Mouse (Mus musculus) midbrain, embryonic 14.5 days (tissue): ENCODE results near the gene Igfn1. TPM values are rescaled to one million over a fixed set of nuclear protein-coding genes. Genes with fewer than 3 reads are reported as not detected.

ENCODE experiments used
- ATAC-seq: fragments of 200-750 bp; cut with Nextera tagmentation; 2 replicates; pipeline ENCODE4 v1.8.0; 2017; ENCODE audit warnings: moderate number of reproducible peaks, moderate library complexity; ENCODE audit not compliant: low FRiP score, low TSS enrichment
- DNase-seq: peaks from one replicate; pipeline ENCODE4 v3.0.0-alpha.2; 2015
- H3K27ac ChIP-seq: fragments of 300-500 bp; sonication (generic); replicated peaks from 2 replicates; pipeline ENCODE4 v1.5.1; 2014; ENCODE audit warnings: mild to moderate bottlenecking, low read depth, low read length, moderate library complexity
- H3K27me3 ChIP-seq: fragments of 300-500 bp; sonication (generic); 2 replicates; pipeline ENCODE4 v1.6.1; 2014; ENCODE audit warnings: low read length, control low read depth, mixed read lengths; ENCODE audit not compliant: control insufficient read depth, insufficient read depth
- H3K36me3 ChIP-seq: fragments of 300-500 bp; sonication (generic); 2 replicates; pipeline ENCODE4 v1.6.1; 2014; ENCODE audit warnings: low read length, control low read depth; ENCODE audit not compliant: control insufficient read depth, insufficient read depth
- H3K4me1 ChIP-seq: fragments of 300-500 bp; sonication (generic); 2 replicates; pipeline ENCODE4 v1.6.1; 2014; ENCODE audit warnings: mild to moderate bottlenecking, antibody characterized with exemption, low read length, control low read depth; ENCODE audit not compliant: control insufficient read depth, insufficient read depth
- H3K4me2 ChIP-seq: fragments of 300-500 bp; sonication (generic); 2 replicates; pipeline ENCODE4 v1.6.1; 2014; ENCODE audit warnings: mild to moderate bottlenecking, low read length, moderate library complexity
- H3K4me3 ChIP-seq: fragments of 300-500 bp; sonication (generic); replicated peaks from 2 replicates; pipeline ENCODE4 v1.5.1; 2014; ENCODE audit warnings: low read depth, low read length
- H3K9ac ChIP-seq: fragments of 300-500 bp; sonication (generic); replicated peaks from 2 replicates; pipeline ENCODE4 v1.6.1; 2014; ENCODE audit warnings: mild to moderate bottlenecking, low read length, moderate library complexity
- H3K9me3 ChIP-seq: fragments of 300-500 bp; sonication (generic); 2 replicates; pipeline ENCODE4 v1.6.1; 2016; ENCODE audit warnings: low read length, control low read depth, mixed read lengths; ENCODE audit not compliant: control insufficient read depth
- WGBS: fragments of 180-500 bp; shearing (Covaris S2); extraction: QIAGEN DNeasy Blood & Tissue Kit; methylation state at CpG from one replicate; pipeline ENCODE4 v1.1.7; 2014; 5-methylcytosine and 5-hydroxymethylcytosine counted together
- polyA plus RNA-seq: library from polyadenylated mRNA; unstranded; fragments of >200 nt; fragmentation: Nextera tagmentation; extraction: Ambion mirVana; gene quantifications from 2 replicates; pipeline ENCODE4 v1.2.1, GENCODE M21; 2014

Gene Igfn1
- polyA plus RNA-seq, 1 experiment from 2014 or later = not detected

- ATAC-seq (no peak), DNase-seq (peak; percentile 5)
- H3K27ac ChIP-seq = no peak overlapping the region
- H3K36me3 ChIP-seq = no peaks in the 10 kb centered on the region
- no peak overlapping the region for H3K4me2 ChIP-seq
- H3K4me1 ChIP-seq = no peaks in the 10 kb centered on the region
- no peak overlapping the region for H3K4me3 ChIP-seq
- H3K9ac ChIP-seq = no peak overlapping the region
- 77% methylated on average over 5 of the region's 5 CpGs for WGBS
- no peaks in the 10 kb centered on the region for H3K9me3 ChIP-seq
- no peaks in the 10 kb centered on the region for H3K27me3 ChIP-seq
Measured at GRCm38 (mm10) chr1:135963177-135963576, 43.0 kb downstream of the Igfn1 start.

- no peaks in the 10 kb centered on the region for H3K27me3 ChIP-seq
- H3K9me3 ChIP-seq = no peaks in the 10 kb centered on the region
- no peaks in the 10 kb centered on the region for H3K4me1 ChIP-seq
- no peak overlapping the region for H3K4me3 ChIP-seq
- H3K9ac ChIP-seq = no peak overlapping the region
- 57% methylated on average over 4 of the region's 4 CpGs for WGBS
- peak; percentile 83 for DNase-seq
- H3K36me3 ChIP-seq = no peaks in the 10 kb centered on the region
- H3K27ac ChIP-seq = no peak overlapping the region
- no peak for ATAC-seq
- no peak overlapping the region for H3K4me2 ChIP-seq
Measured at GRCm38 (mm10) chr1:135958483-135958882, 47.7 kb downstream of the Igfn1 start.

GRCm38 (mm10) chr1:135948871-135949270 lies 57.3 kb downstream of the Igfn1 start:
- no peak overlapping the region for H3K9ac ChIP-seq
- H3K4me2 ChIP-seq = no peak overlapping the region
- H3K4me3 ChIP-seq = no peak overlapping the region
- no peak for ATAC-seq
- H3K9me3 ChIP-seq = no peaks in the 10 kb centered on the region
- WGBS = 52% methylated on average over 2 of the region's 2 CpGs
- H3K27me3 ChIP-seq = no peaks in the 10 kb centered on the region
- H3K4me1 ChIP-seq = no peaks in the 10 kb centered on the region
- DNase-seq = no peak
- no peak overlapping the region for H3K27ac ChIP-seq
- no peaks in the 10 kb centered on the region for H3K36me3 ChIP-seq

GRCm38 (mm10) chr1:135946247-135946646 lies 59.9 kb downstream of the Igfn1 start:
- DNase-seq = no peak
- no peak overlapping the region for H3K4me3 ChIP-seq
- no peak overlapping the region for H3K9ac ChIP-seq
- H3K36me3 ChIP-seq = no peaks in the 10 kb centered on the region
- H3K9me3 ChIP-seq = no peaks in the 10 kb centered on the region
- no peaks in the 10 kb centered on the region for H3K27me3 ChIP-seq
- H3K27ac ChIP-seq = no peak overlapping the region
- 63% methylated on average over 4 of the region's 4 CpGs for WGBS
- no peak for ATAC-seq
- H3K4me1 ChIP-seq = no peaks in the 10 kb centered on the region
- H3K4me2 ChIP-seq = no peak overlapping the region

GRCm38 (mm10) chr1:135945711-135946110 lies 60.4 kb downstream of the Igfn1 start:
- H3K27me3 ChIP-seq = no peaks in the 10 kb centered on the region
- H3K4me2 ChIP-seq = no peak overlapping the region
- H3K9ac ChIP-seq = no peak overlapping the region
- H3K4me1 ChIP-seq = no peaks in the 10 kb centered on the region
- ATAC-seq = no peak
- DNase-seq = peak; percentile 78
- WGBS = 18% methylated on average over 7 of the region's 7 CpGs
- H3K36me3 ChIP-seq = no peaks in the 10 kb centered on the region
- H3K9me3 ChIP-seq = no peaks in the 10 kb centered on the region
- no peak overlapping the region for H3K4me3 ChIP-seq
- no peak overlapping the region for H3K27ac ChIP-seq

- Histone ChIP-seq H3K27ac (no peak overlapping the region), H3K9me3 (no peaks in the 10 kb centered on the region), H3K4me3 (no peak overlapping the region), H3K9ac (no peak overlapping the region), H3K36me3 (no peaks in the 10 kb centered on the region), H3K4me1 (no peaks in the 10 kb centered on the region), H3K4me2 (0 out of 2 replicates have a peak overlapping the region, but pooled peaks have one; percentile 19), H3K27me3 (no peaks in the 10 kb centered on the region)
- ATAC-seq (peak; percentile 60), DNase-seq (peak; percentile 93)
- WGBS = 45% methylated on average over 12 of the region's 12 CpGs
Measured at GRCm38 (mm10) chr1:135944526-135945259, 61.4 kb downstream of the Igfn1 start.

- Histone ChIP-seq H3K9ac (no peak overlapping the region), H3K27me3 (no peaks in the 10 kb centered on the region), H3K27ac (no peak overlapping the region), H3K36me3 (no peaks in the 10 kb centered on the region), H3K4me2 (no peak overlapping the region), H3K9me3 (no peaks in the 10 kb centered on the region), H3K4me1 (no peaks in the 10 kb centered on the region), H3K4me3 (no peak overlapping the region)
- no peak for DNase-seq
- WGBS = 95% methylated on average over 2 of the region's 2 CpGs
- ATAC-seq = no peak
Measured at GRCm38 (mm10) chr1:135943713-135944112, 62.4 kb downstream of the Igfn1 start.

- Histone ChIP-seq H3K36me3 (no peaks in the 10 kb centered on the region), H3K27ac (no peak overlapping the region), H3K27me3 (no peaks in the 10 kb centered on the region), H3K9ac (no peak overlapping the region), H3K4me3 (no peak overlapping the region), H3K4me1 (no peaks in the 10 kb centered on the region), H3K9me3 (no peaks in the 10 kb centered on the region), H3K4me2 (no peak overlapping the region)
- 45% methylated on average over 7 of the region's 7 CpGs for WGBS
- DNase-seq (no peak), ATAC-seq (no peak)
Measured at GRCm38 (mm10) chr1:135942116-135942515, 64.0 kb downstream of the Igfn1 start.

- Histone ChIP-seq H3K9me3 (no peaks in the 10 kb centered on the region), H3K27me3 (no peaks in the 10 kb centered on the region), H3K27ac (no peak overlapping the region), H3K9ac (no peak overlapping the region), H3K4me1 (no peaks in the 10 kb centered on the region), H3K4me3 (no peak overlapping the region), H3K36me3 (no peaks in the 10 kb centered on the region), H3K4me2 (no peak overlapping the region)
- DNase-seq (no peak), ATAC-seq (no peak)
- 77% methylated on average over 6 of the region's 6 CpGs for WGBS
Measured at GRCm38 (mm10) chr1:135941259-135942006, 64.7 kb downstream of the Igfn1 start.
